In the genomic region with DNA sequence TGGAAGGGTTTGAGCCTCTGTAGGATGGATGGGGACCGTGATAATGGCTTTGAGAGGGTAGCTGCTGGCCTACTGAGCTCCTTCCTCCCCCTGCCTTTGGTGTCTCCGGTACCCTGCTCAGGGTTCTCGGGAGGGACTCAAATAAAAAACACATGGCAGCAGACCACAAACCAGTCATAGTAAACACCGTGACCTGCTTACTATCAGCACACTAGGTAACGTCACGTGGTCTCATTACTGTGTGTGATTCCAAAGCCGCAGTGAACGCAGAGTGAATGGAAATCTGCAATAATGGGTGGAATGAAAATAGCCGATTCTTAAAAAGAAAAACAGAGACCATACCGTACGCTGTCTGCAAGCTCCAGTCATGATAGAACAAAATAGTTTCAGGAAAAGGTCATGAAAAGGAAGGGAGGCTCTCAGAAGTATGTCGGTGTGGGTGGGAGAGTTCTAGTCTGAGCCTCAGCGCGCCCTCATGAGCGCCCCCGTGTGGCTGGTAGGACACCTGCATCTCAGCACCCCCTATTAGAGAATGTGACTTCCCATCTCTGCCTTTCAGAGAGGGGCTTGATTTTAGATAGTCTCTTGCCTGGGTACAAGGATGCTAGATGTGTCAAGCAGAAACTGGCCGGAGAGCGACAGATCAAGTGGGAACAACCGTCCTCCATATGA, we compare ENCODE assay signal across 9 mouse cellular contexts.
A peak's percentile ranks its signal among the peaks of the same experiment; 100 is the strongest.
DNase-seq lines count a peak whose midpoint lies in the region; ATAC-seq and TF ChIP-seq lines count a peak whose summit lies in the region.
"Had no signal": no experiment of that assay in that cellular context is flagged by ENCODE, and none has a peak within 500 bp of the region (broad histone marks: within the 10 kb centered on the region; RNA-seq: fewer than 3 reads in every experiment).

No protein-coding gene starts in this region.

- H3K4me3 ChIP-seq in cerebellum, adult 2 months (replicated peaks; ENCODE audit: insufficient read depth, low read depth, low read length) = no peak overlapping the region
- H3K4me3 ChIP-seq in embryonic facial prominence, embryonic 11.5 days (ENCODE audit: low read depth, low read length) = no peak overlapping the region
- H3K4me3 ChIP-seq in small intestine, adult 2 months (ENCODE audit: low read depth, low read length) = no peak overlapping the region
- H3K4me3 ChIP-seq: neural tube, embryonic 12.5 days had no signal

- no peak overlapping the region for H3K9ac ChIP-seq in embryonic facial prominence, embryonic 11.5 days (replicated peaks; ENCODE audit: low read length)
- H3K9ac ChIP-seq: neural tube, embryonic 12.5 days had no signal

- no peaks in the 10 kb centered on the region for H3K4me1 ChIP-seq in cerebellum, adult 2 months (ENCODE audit: control insufficient read depth, insufficient read depth, low read length)
- H3K4me1 ChIP-seq in embryonic facial prominence, embryonic 11.5 days (ENCODE audit: control insufficient read depth, insufficient read depth, low read length) = no peaks in the 10 kb centered on the region
- H3K4me1 ChIP-seq in small intestine, adult 2 months (ENCODE audit: control insufficient read depth, insufficient read depth, insufficient read length, low read length) = peaks cover 17% of the 10 kb centered on the region

- intact Hi-C loops in heart, postnatal 10 days (cut with DNase I) = loop anchor here (2.0 to 10.0 kb wide), 4 partner anchors 60 to 552 kb away; partner anchors contain the start of gene Galnt2

- no peaks in the 10 kb centered on the region for H3K27me3 ChIP-seq in cerebellum, adult 2 months (ENCODE audit: control insufficient read depth, insufficient read depth, low read length)
- H3K27me3 ChIP-seq in embryonic facial prominence, embryonic 11.5 days (ENCODE audit: control insufficient read depth, insufficient read depth, low read length) = no peaks in the 10 kb centered on the region
- no peaks in the 10 kb centered on the region for H3K27me3 ChIP-seq in small intestine, adult 2 months (ENCODE audit: control insufficient read depth, insufficient read depth, low read length)
- H3K27me3 ChIP-seq: neural tube, embryonic 12.5 days had no signal

- no peak overlapping the region for H3K27ac ChIP-seq in cerebellum, adult 2 months (ENCODE audit: insufficient read depth, low read length)
- no peak overlapping the region for H3K27ac ChIP-seq in embryonic facial prominence, embryonic 11.5 days (replicated peaks; ENCODE audit: low read depth, low read length)
- no peak overlapping the region for H3K27ac ChIP-seq in small intestine, adult 2 months (ENCODE audit: insufficient read depth, low read depth, low read length)
- H3K27ac ChIP-seq: neural tube, embryonic 12.5 days had no signal

- no peaks in the 10 kb centered on the region for H3K9me3 ChIP-seq in embryonic facial prominence, embryonic 11.5 days (replicated peaks; ENCODE audit: control insufficient read depth, low read length)
- H3K9me3 ChIP-seq: neural tube, embryonic 12.5 days had no signal

- no peak overlapping the region for H3K4me2 ChIP-seq in embryonic facial prominence, embryonic 11.5 days (ENCODE audit: low read depth, low read length)
- H3K4me2 ChIP-seq: neural tube, embryonic 12.5 days had no signal

- TF ChIP-seq POLR2A in cerebellum, adult 2 months (IDR thresholded peaks at IDR 0.05; ENCODE audit: borderline replicate concordance, insufficient read depth, low read length) = no peak
- no peak for TF ChIP-seq POLR2A in small intestine, adult 2 months (IDR thresholded peaks at IDR 0.05; ENCODE audit: low read depth, low read length)

- peak; percentile 48 to 63 for DNase-seq in cerebellum, adult 2 months
- DNase-seq in cerebellum, adult 9-11 months = no peak
- DNase-seq in adrenal gland, adult 18-20 months (ENCODE audit: low spot score in 2 of 2) = peak; percentile 65 to 75
- DNase-seq in embryonic facial prominence, embryonic 11.5 days (ENCODE audit: low spot score) = peak; percentile 78
- peak; percentile 59 to 83 for DNase-seq in heart, postnatal 10 days
- peak; percentile 75 to 80 for DNase-seq in layer of hippocampus, postnatal 10 days (ENCODE audit: low spot score in 2 of 2)

- WGBS in cerebellum, adult 2 months = 46% methylated on average over 19 of the region's 19 CpGs
- WGBS in embryonic facial prominence, embryonic 11.5 days = 40% methylated on average over 19 of the region's 19 CpGs
- 42% methylated on average over 19 of the region's 19 CpGs for WGBS in small intestine, adult 2 months

- no peaks in the 10 kb centered on the region; the same call in 1 of the 2 replicates for H3K36me3 ChIP-seq in embryonic facial prominence, embryonic 11.5 days (replicated peaks; ENCODE audit: control insufficient read depth, insufficient read depth, low read depth, low read length)
- peaks cover 7% of the 10 kb centered on the region; the same call in 1 of the 2 replicates for H3K36me3 ChIP-seq in small intestine, adult 2 months (ENCODE audit: control insufficient read depth, insufficient read depth, low read length)

- peak; percentile 93 for TF ChIP-seq CTCF in cerebellum, adult 2 months (IDR thresholded peaks at IDR 0.05; ENCODE audit: borderline replicate concordance, insufficient read depth, low read depth, low read length)
- TF ChIP-seq CTCF in small intestine, adult 2 months (IDR thresholded peaks at IDR 0.05; ENCODE audit: extremely low read depth, insufficient read length, insufficient replicate concordance, low read depth, low read length) = peak; percentile 94

- 0 out of 2 replicates have a peak, but pooled peaks have one; percentile 37 for ATAC-seq in embryonic facial prominence, embryonic 11.5 days (replicated peaks; ENCODE audit: insufficient number of reproducible peaks, low FRiP score, low TSS enrichment, low read depth)
- peak; percentile 74 for ATAC-seq in megakaryocyte, adult 5-6 weeks (ENCODE audit: poor library complexity, severe bottlenecking)
